Mouse (Mus musculus) Muller cell, postnatal 12 days (primary cell): ENCODE measurements around the gene Slc22a13.

ENCODE experiments used
- DNase-seq: peaks from one replicate; pipeline ENCODE4 v3.0.0-alpha.2; 2015; ENCODE audit errors: inconsistent ontology term

Gene Slc22a13

GRCm38 (mm10) chr9:119199151-119199861, 9.6 kb downstream of the Slc22a13 start:
- peak; percentile 40 for DNase-seq

GRCm38 (mm10) chr9:119192202-119192990, 16.5 kb downstream of the Slc22a13 start:
- no peak for DNase-seq

- DNase-seq = peak; percentile 79
Observed at GRCm38 (mm10) chr9:119181241-119181728, 27.6 kb downstream of the Slc22a13 start.

GRCm38 (mm10) chr9:119179292-119179691, 29.6 kb downstream of the Slc22a13 start:
- DNase-seq = no peak

GRCm38 (mm10) chr9:119167608-119168007, 41.3 kb downstream of the Slc22a13 start:
- DNase-seq = no peak

- DNase-seq = no peak
Observed at GRCm38 (mm10) chr9:119165548-119165947, 43.4 kb downstream of the Slc22a13 start.

GRCm38 (mm10) chr9:119164743-119165142, 44.2 kb downstream of the Slc22a13 start:
- DNase-seq = no peak

GRCm38 (mm10) chr9:119160689-119161088, 48.2 kb downstream of the Slc22a13 start:
- DNase-seq = no peak

- DNase-seq = no peak
Observed at GRCm38 (mm10) chr9:119158861-119159260, 50.0 kb downstream of the Slc22a13 start, which contains the start of gene Gm47289. TSS of gene Gm47289 (plus strand) at chr9:119159161.

GRCm38 (mm10) chr9:119156278-119157201, 52.4 kb downstream of the Slc22a13 start, which contains the start of gene Acaa1b:
TSS of gene Acaa1b (minus strand) at chr9:119157093.
- peak; percentile 66 for DNase-seq

GRCm38 (mm10) chr9:119155826-119156225, 53.1 kb downstream of the Slc22a13 start:
- peak; percentile 4 for DNase-seq

GRCm38 (mm10) chr9:119155416-119155815, 53.5 kb downstream of the Slc22a13 start:
- DNase-seq = no peak

- no peak for DNase-seq
Observed at GRCm38 (mm10) chr9:119151751-119152150, 57.1 kb downstream of the Slc22a13 start.

GRCm38 (mm10) chr9:119149601-119150000, 59.3 kb downstream of the Slc22a13 start:
- peak; percentile 52 for DNase-seq

GRCm38 (mm10) chr9:119146098-119146770, 62.7 kb downstream of the Slc22a13 start:
- DNase-seq = no peak

GRCm38 (mm10) chr9:119145638-119146037, 63.3 kb downstream of the Slc22a13 start:
- DNase-seq = no peak

- DNase-seq = no peak
Observed at GRCm38 (mm10) chr9:119145137-119145536, 63.8 kb downstream of the Slc22a13 start.

- no peak for DNase-seq
Observed at GRCm38 (mm10) chr9:119144696-119145095, 64.2 kb downstream of the Slc22a13 start.

GRCm38 (mm10) chr9:119143372-119143771, 65.5 kb downstream of the Slc22a13 start:
- DNase-seq = no peak
